Mouse (Mus musculus): ENCODE measurements around the gene Rtraf.

DNA sequence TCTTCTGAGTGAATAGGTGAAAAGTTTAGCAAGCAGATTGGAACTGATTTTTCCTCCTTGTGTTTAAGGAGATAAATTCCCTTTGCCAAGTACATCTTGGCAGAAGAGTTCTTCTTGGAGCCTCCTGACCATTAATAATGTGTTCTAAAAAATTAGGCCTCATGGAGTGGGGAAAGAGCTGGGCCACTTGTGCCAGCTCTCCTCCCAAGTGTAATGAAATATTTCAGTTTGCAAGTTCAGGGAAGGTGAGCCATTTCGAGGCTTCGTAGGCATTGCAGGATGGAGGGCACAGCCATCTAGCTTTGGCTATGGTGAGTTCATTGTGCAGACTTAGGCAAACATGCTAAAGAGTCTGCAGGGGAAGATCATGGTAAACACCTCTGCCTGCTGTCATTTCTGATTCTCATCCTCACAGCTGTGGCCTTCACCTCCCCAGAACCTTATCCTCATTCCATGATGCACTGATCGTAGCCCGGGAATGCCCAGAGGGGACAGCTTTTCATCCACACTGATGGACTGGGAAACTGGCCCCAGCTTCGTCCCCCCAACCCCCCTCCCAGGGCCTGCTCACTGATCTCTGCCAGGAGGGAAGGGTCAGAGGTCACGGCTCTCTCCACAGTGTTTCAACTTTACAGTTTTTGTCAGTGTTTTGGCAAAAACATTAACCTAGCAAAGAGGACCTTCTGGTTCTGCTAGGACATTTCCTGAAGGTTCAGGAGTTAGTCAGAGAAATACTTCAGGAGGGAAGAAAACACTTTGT lies 54.0 kb downstream of the Rtraf start:
- no peak for TF ChIP-seq CTCF (IDR thresholded peaks at IDR 0.05; ENCODE audit: borderline replicate concordance, control insufficient read depth, extremely low read depth, insufficient read depth, low read length, poor library complexity)
- TF ChIP-seq POLR2A (IDR thresholded peaks at IDR 0.05; ENCODE audit: control insufficient read depth, extremely low read depth, insufficient read depth, low read length, poor library complexity) = no peak
